Mouse (Mus musculus): ENCODE data around the gene Armc12. TPM values are rescaled to one million over a fixed set of nuclear protein-coding genes. Genes with fewer than 3 reads are reported as not detected.

The Armc12 gene
- total RNA-seq, 1 experiment from 2014 or later: not detected

Small RNA genes within 50 kb of the gene (microRNA-seq; reads per million reads assigned to microRNA genes)
- gene Gm25195 (0 reads per million in 2 experiments), gene Mir6969 (0 to 0.43 reads per million in 2 experiments)

Other genes with a start within 250 kb of the Armc12 start
- gene Fance, start 217.3 kb upstream of the Armc12 start, total RNA-seq (2021): 20.5 and 29.6 TPM in 2 replicates
- 814 and 958 TPM in 2 replicates for gene Rpl10a, start 202.3 kb upstream of the Armc12 start, total RNA-seq (2021)
- 10.6 and 11.4 TPM in 2 replicates for gene Tead3, start 180.0 kb upstream of the Armc12 start, total RNA-seq (2021)
- gene Tulp1, start 165.6 kb upstream of the Armc12 start, total RNA-seq (2021): 0.71 TPM in 1 of 2 replicates, not detected in the other
- 73.0 and 118 TPM in 2 replicates for gene Fkbp5, start 13.3 kb upstream of the Armc12 start, total RNA-seq (2021)
- not detected in 2 replicates for gene Clpsl2, start 18.6 kb downstream of the Armc12 start, total RNA-seq (2021)
- gene Clps, start 30.0 kb downstream of the Armc12 start, total RNA-seq (2021): not detected in 2 replicates
- gene Lhfpl5, start 44.8 kb downstream of the Armc12 start, total RNA-seq (2021): 1.7 and 3.3 TPM in 2 replicates
- 57.1 and 69.7 TPM in 2 replicates for gene Srpk1, start 91.9 kb downstream of the Armc12 start, total RNA-seq (2021)
- gene Slc26a8, start 159.4 kb downstream of the Armc12 start, total RNA-seq (2021): 1.3 and 2.9 TPM in 2 replicates
- 69.1 and 76.3 TPM in 2 replicates for gene Mapk14, start 160.5 kb downstream of the Armc12 start, total RNA-seq (2021)
- gene AC170998.1, start 195.3 kb downstream of the Armc12 start, total RNA-seq (2021): 1.2 and 2.0 TPM in 2 replicates
- gene Mapk13, start 238.5 kb downstream of the Armc12 start, total RNA-seq (2021): 48.0 and 62.9 TPM in 2 replicates